Mouse (Mus musculus): ENCODE results near the gene A530084C06Rik.

The A530084C06Rik gene

GRCm38 (mm10) chr13:31543021-31543420 lies 16.1 kb downstream of the A530084C06Rik start:
- no peak for DNase-seq (ENCODE audit: low read depth)

DNA sequence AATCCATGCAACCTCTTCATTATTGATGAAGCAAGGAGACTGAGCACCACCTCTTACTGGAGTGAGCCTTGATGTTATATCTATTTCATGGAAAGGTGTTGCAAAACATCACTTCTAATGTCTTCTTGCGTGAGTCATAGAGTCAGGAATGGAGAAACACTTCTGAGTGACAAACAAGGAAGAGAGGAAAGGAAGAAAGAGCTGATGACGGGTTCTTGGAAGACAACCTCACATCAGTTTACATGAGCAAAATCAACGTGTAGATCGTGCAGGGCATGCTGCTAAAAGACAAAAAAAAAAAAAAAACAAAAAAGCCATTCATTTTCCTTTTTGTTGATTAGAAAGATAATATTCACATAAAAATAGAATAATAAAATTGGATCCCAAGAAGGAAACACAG lies 24.4 kb downstream of the A530084C06Rik start:
- no peak for DNase-seq (ENCODE audit: low read depth)

GRCm38 (mm10) chr13:31531651-31532061 lies 27.5 kb downstream of the A530084C06Rik start:
- DNase-seq (ENCODE audit: low read depth): no peak

DNA sequence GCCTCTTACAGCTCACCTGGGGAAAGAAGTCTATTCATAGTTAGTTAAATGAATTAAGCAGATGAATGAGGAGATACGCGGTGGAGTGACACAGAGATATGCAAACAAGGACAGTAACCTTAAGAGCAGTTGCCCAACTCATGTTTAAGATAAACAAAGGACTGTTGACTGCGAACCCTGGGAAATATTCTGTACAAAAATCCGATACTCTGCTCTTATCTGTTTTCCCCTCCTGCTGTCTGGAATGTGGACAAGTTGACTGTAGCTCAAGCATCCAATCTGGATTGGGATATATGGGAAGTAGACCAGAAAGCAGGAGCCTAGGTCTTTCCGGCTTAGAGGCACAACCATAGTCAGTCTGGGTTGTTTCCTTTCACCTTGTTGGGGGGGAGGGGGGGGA lies 27.9 kb downstream of the A530084C06Rik start:
- no peak for DNase-seq (ENCODE audit: low read depth)

DNA sequence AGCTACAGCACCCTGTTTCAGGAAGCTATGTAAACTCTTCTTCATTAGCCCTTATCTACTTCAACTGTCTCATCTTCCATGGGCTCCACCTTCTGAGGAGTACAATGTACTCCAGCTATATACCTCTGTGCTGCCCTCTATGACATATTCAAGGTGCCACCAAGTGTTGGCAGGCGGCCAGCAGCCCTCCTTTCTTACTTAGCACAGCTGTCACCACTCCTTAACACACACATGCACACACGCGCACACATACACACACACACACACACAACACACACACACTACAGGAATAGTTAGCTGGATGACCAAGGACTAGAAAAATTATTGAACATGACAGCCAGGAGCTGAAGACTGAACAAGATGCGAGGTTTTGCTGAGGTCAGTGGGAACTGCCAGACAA lies 34.2 kb downstream of the A530084C06Rik start:
- no peak for DNase-seq (ENCODE audit: low read depth)

DNA sequence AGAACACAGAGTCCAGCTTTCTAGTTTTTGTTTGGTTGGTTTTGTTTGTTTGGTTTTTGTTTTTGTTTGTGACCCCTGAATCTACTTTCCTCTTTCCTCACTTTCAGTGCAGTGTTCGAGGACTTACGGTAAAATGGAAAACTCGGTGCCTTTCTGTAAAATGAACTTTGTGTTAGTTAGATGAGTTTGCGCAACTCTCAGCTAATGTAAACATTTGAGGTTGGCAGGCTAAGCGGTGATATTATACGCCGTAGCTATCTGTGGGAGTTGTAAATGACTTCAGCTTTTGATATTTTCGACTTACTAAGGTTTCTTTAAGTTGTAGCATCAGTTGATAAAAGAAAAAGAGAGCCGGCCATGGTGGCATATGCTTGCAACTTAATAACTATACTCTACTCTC lies 40.2 kb downstream of the A530084C06Rik start:
- no peak for DNase-seq (ENCODE audit: low read depth)

DNA sequence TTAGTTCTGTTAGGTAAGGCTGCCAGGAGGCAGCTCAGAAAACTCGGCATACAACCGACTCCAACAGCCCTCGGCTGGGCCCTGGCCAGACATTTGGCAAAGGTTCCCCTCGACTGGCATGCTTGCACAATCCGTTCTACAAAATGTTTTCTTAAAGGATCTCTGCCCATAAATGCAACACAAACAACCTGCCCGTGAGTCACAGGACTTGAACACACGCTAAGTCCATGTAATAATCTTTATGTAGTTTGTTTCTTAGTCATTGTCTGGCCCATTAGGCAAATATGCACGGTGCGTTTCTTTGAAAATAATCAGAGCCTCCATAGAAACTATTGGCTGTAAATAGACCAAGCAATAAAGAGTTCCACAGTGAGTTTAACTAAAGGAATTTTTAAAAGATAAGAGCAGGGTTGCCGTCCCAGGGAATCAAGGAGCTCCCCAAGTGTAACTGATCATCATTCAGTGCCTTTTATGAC lies 40.7 kb downstream of the A530084C06Rik start:
- no peak for DNase-seq (ENCODE audit: low read depth)

DNA sequence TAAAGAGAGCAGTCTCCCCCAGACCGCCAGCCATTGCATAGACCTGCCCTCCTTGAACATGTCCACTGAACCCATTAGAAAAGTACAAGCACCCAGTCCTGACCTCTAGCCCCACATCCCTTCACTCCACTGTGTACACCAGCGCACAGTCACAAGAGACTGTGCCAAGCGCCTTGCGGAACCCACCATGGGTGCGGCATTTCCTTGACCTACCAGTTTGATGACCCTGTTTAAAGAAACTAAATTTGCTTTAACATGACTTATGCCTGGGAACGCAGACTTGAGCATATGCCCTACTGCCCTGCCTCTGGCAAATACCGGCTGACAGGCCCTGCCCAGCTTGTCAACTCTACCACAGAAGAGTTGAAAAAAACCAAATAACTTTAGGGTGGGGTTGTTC lies 43.9 kb downstream of the A530084C06Rik start:
- DNase-seq (ENCODE audit: low read depth): no peak

DNA sequence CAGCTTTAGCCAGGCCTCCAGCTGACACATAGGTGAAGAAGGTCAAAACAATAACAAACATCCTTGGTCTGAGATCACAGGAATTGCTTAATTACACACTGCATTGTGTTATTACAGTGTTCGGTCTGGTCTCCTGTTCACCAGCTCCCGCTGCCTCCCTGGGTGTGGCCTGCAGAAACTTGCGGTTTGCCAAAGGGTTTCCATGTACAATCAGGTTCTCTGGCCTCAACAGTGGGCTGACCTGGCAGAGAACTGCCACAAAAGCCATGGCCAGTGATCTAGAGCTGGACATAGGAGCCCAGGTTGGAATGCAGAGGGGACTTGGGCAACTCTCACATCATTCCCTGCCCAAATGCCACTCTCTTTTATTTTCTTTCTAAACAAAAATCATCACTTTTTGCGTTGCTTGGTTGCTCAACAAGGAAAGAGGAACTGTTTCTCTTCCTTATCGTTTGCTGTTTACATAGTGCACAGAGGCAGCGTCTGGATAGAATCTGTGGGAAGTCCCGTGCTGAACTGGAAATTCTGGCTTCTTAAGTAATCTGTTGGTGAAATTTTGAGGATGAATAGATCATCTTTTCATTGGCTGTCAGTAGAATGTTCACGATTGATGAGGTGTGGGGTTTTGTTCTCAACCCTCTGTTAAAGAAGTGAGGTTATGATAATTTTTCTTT lies 52.5 kb downstream of the A530084C06Rik start:
- DNase-seq (ENCODE audit: low read depth): no peak
